Mouse (Mus musculus): ENCODE data around the gene Pard3b. TPM values are rescaled to one million over a fixed set of nuclear protein-coding genes. Genes with fewer than 3 reads are reported as not detected.

Gene Pard3b
- total and polyA plus RNA-seq, 3 experiments, result 2.2 to 13.9 (median 13.8) TPM

- H3K4me3 ChIP-seq, result no peak overlapping the region
- H3K9ac ChIP-seq (ENCODE audit: low read depth, low read length), result no peak overlapping the region
- no peak overlapping the region for H3K27ac ChIP-seq
- no peak for DNase-seq
- 86% methylated on average over 6 of the region's 6 CpGs for WGBS
- no peaks in the 10 kb centered on the region for H3K36me3 ChIP-seq (ENCODE audit: control insufficient read depth, insufficient read depth, low read length)
- TF ChIP-seq EP300 (IDR thresholded peaks at IDR 0.05; ENCODE audit: insufficient read depth, low read depth, low read length) (no peak), CTCF (IDR thresholded peaks at IDR 0.05) (no peak), POLR2A (IDR thresholded peaks at IDR 0.05; ENCODE audit: insufficient read depth, low read depth, low read length) (no peak)
- H3K79me2 ChIP-seq (replicated peaks; ENCODE audit: control insufficient read depth, insufficient read depth, low read length), result no peaks in the 10 kb centered on the region
- intact Hi-C loops (cut with DNase I), result no loop called here
- H3K4me1 ChIP-seq (ENCODE audit: control insufficient read depth, insufficient read depth, low read length), result no peaks in the 10 kb centered on the region
- no peaks in the 10 kb centered on the region for H3K27me3 ChIP-seq (ENCODE audit: control insufficient read depth, insufficient read depth, low read length)
These were observed 912.9 kb downstream of the Pard3b start for GRCm38 (mm10) chr1:62551516-62551915.

GRCm38 (mm10) chr1:62555838-62556237 is 917.2 kb downstream of the Pard3b start:
- WGBS, result 45% methylated on average over 1 of the region's 1 CpGs
- no peak for TF ChIP-seq POLR2A (IDR thresholded peaks at IDR 0.05; ENCODE audit: insufficient read depth, low read depth, low read length)
- no peak for TF ChIP-seq CTCF (IDR thresholded peaks at IDR 0.05)
- no peak for TF ChIP-seq EP300 (IDR thresholded peaks at IDR 0.05; ENCODE audit: insufficient read depth, low read depth, low read length)
- Histone ChIP-seq H3K79me2 (replicated peaks; ENCODE audit: control insufficient read depth, insufficient read depth, low read length) (no peaks in the 10 kb centered on the region), H3K27me3 (ENCODE audit: control insufficient read depth, insufficient read depth, low read length) (no peaks in the 10 kb centered on the region), H3K4me1 (ENCODE audit: control insufficient read depth, insufficient read depth, low read length) (no peaks in the 10 kb centered on the region), H3K4me3 (no peak overlapping the region), H3K27ac (no peak overlapping the region), H3K36me3 (ENCODE audit: control insufficient read depth, insufficient read depth, low read length) (no peaks in the 10 kb centered on the region), H3K9ac (ENCODE audit: low read depth, low read length) (no peak overlapping the region)
- intact Hi-C loops (cut with DNase I), result no loop called here
- no peak for DNase-seq

- Histone ChIP-seq H3K36me3 (ENCODE audit: control insufficient read depth, insufficient read depth, low read length) (no peaks in the 10 kb centered on the region), H3K4me1 (ENCODE audit: control insufficient read depth, insufficient read depth, low read length) (no peaks in the 10 kb centered on the region), H3K27ac (no peak overlapping the region), H3K79me2 (replicated peaks; ENCODE audit: control insufficient read depth, insufficient read depth, low read length) (no peaks in the 10 kb centered on the region), H3K27me3 (ENCODE audit: control insufficient read depth, insufficient read depth, low read length) (no peaks in the 10 kb centered on the region), H3K9ac (ENCODE audit: low read depth, low read length) (no peak overlapping the region), H3K4me3 (no peak overlapping the region)
- no peak for DNase-seq
- WGBS, result 90% methylated on average over 7 of the region's 7 CpGs
- intact Hi-C loops (cut with DNase I), result no loop called here
- TF ChIP-seq POLR2A (IDR thresholded peaks at IDR 0.05; ENCODE audit: insufficient read depth, low read depth, low read length), result no peak
- no peak for TF ChIP-seq EP300 (IDR thresholded peaks at IDR 0.05; ENCODE audit: insufficient read depth, low read depth, low read length)
- no peak for TF ChIP-seq CTCF (IDR thresholded peaks at IDR 0.05)
These were observed 924.4 kb downstream of the Pard3b start for GRCm38 (mm10) chr1:62562987-62563386.

GRCm38 (mm10) chr1:62564245-62565119 is 925.9 kb downstream of the Pard3b start:
- Histone ChIP-seq H3K4me3 (no peak overlapping the region), H3K4me1 (ENCODE audit: control insufficient read depth, insufficient read depth, low read length) (no peaks in the 10 kb centered on the region), H3K27me3 (ENCODE audit: control insufficient read depth, insufficient read depth, low read length) (no peaks in the 10 kb centered on the region), H3K27ac (no peak overlapping the region), H3K36me3 (ENCODE audit: control insufficient read depth, insufficient read depth, low read length) (no peaks in the 10 kb centered on the region), H3K9ac (ENCODE audit: low read depth, low read length) (no peak overlapping the region), H3K79me2 (replicated peaks; ENCODE audit: control insufficient read depth, insufficient read depth, low read length) (no peaks in the 10 kb centered on the region)
- intact Hi-C loops (cut with DNase I), result no loop called here
- WGBS, result 55% methylated on average over 13 of the region's 13 CpGs
- DNase-seq, result no peak
- TF ChIP-seq EP300 (IDR thresholded peaks at IDR 0.05; ENCODE audit: insufficient read depth, low read depth, low read length), result no peak
- TF ChIP-seq POLR2A (IDR thresholded peaks at IDR 0.05; ENCODE audit: insufficient read depth, low read depth, low read length), result no peak
- no peak for TF ChIP-seq CTCF (IDR thresholded peaks at IDR 0.05)

- Histone ChIP-seq H3K4me1 (ENCODE audit: control insufficient read depth, insufficient read depth, low read length) (no peaks in the 10 kb centered on the region), H3K36me3 (ENCODE audit: control insufficient read depth, insufficient read depth, low read length) (no peaks in the 10 kb centered on the region), H3K4me3 (no peak overlapping the region), H3K79me2 (replicated peaks; ENCODE audit: control insufficient read depth, insufficient read depth, low read length) (no peaks in the 10 kb centered on the region), H3K27me3 (ENCODE audit: control insufficient read depth, insufficient read depth, low read length) (no peaks in the 10 kb centered on the region), H3K27ac (no peak overlapping the region), H3K9ac (ENCODE audit: low read depth, low read length) (no peak overlapping the region)
- intact Hi-C loops (cut with DNase I), result no loop called here
- DNase-seq, result no peak
- WGBS, result 92% methylated on average over 9 of the region's 9 CpGs
- no peak for TF ChIP-seq EP300 (IDR thresholded peaks at IDR 0.05; ENCODE audit: insufficient read depth, low read depth, low read length)
These were observed 926.6 kb downstream of the Pard3b start for GRCm38 (mm10) chr1:62565120-62565809.

- Histone ChIP-seq H3K4me1 (ENCODE audit: control insufficient read depth, insufficient read depth, low read length) (no peaks in the 10 kb centered on the region), H3K27me3 (ENCODE audit: control insufficient read depth, insufficient read depth, low read length) (no peaks in the 10 kb centered on the region), H3K79me2 (replicated peaks; ENCODE audit: control insufficient read depth, insufficient read depth, low read length) (no peaks in the 10 kb centered on the region), H3K36me3 (ENCODE audit: control insufficient read depth, insufficient read depth, low read length) (no peaks in the 10 kb centered on the region), H3K4me3 (no peak overlapping the region), H3K27ac (no peak overlapping the region), H3K9ac (ENCODE audit: low read depth, low read length) (no peak overlapping the region)
- WGBS, result 38% methylated on average over 4 of the region's 4 CpGs
- intact Hi-C loops (cut with DNase I), result no loop called here
- TF ChIP-seq CTCF (IDR thresholded peaks at IDR 0.05), result no peak
- no peak for TF ChIP-seq EP300 (IDR thresholded peaks at IDR 0.05; ENCODE audit: insufficient read depth, low read depth, low read length)
- no peak for TF ChIP-seq POLR2A (IDR thresholded peaks at IDR 0.05; ENCODE audit: insufficient read depth, low read depth, low read length)
- DNase-seq, result no peak
These were observed 928.0 kb downstream of the Pard3b start for GRCm38 (mm10) chr1:62566596-62566995.
